Mouse (Mus musculus) T-helper 17 cell (primary cell): ENCODE data around the gene Spag8.

Experiments used
- in situ Hi-C, 2 experiments: fragments of 300-600 bp; cut with MboI, MseI; formaldehyde crosslinking; loops; 1 replicate in 1 of 2; 2 replicates in 1 of 2; pipeline ENCODE4 v1.15.1; 2025; ENCODE audit warnings: high pct_unique_total_duplicates in 2 of 2

Gene Spag8

DNA sequence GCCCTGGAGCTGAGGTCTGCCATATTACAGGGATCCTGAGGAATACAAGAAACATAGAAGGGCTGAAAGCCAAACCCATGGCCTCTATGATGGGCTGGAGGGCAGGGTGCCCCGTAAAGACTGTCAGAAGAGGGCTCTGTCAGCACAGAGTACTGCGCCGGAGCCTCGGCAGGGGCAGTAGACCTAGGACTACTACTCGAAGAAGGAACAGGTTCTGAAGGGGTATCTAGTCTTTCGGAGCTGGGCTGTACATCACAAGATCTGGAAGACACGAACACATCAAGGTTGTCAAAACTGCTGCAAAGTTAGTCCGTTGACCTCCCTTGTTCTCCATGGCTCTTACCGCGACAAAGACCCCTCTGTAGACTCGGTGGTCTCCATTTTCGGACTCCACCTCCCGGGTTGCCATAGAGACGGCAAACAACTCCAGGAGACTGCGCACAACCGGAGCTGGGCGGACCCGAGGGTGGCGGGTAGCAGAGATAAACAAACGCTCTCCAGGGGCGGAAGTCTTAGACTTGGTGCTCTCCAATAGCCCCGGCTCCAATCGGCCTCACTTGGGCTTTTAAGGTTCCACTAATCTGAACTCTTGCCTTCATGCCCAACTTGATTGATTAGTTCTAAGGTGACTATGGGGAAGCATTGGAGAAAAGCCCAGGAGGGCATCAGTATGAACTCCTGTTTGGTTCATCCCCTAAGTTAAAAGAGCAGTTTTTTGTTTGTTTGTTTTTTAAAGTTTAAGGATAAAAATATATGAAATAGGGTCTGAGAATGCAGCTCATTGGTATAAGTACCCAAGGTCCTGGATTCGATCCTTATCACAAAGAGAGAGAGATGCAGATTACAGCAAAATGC, at the start of gene Spag8:
Spag8 (minus strand) TSS at position 434 of the 855 bp plus-strand sequence.
- in situ Hi-C loops = loop anchor here in 1 of 2 experiments (5.0 kb wide), 1 partner anchor 76 kb away; the partner anchor contains the start of genes Gba2 and Rgp1

DNA sequence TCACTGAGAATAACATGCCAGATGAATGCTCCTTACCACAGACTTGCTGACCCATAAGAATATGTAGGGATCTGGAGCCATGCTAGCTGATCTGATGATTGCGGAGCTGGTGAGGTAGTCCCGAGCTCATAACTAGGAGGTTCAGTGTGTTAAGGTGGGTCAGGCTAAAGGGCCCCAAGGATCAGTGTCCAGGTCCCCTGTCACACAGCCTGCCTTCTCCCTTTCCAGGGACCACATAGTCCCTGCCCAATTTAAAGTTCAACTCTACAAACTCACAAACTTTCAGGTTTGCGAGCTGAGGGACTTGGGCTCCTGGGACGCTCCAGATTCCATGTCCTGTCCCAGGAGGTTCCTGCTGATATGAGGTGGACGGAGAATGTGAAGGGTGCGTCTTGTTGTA, 47.3 kb upstream of the Spag8 start, which contains the start of gene Olfr70:
Olfr70 (minus strand) TSS at position 101 of the 400 bp plus-strand sequence.
- in situ Hi-C loops = no loop called here

DNA sequence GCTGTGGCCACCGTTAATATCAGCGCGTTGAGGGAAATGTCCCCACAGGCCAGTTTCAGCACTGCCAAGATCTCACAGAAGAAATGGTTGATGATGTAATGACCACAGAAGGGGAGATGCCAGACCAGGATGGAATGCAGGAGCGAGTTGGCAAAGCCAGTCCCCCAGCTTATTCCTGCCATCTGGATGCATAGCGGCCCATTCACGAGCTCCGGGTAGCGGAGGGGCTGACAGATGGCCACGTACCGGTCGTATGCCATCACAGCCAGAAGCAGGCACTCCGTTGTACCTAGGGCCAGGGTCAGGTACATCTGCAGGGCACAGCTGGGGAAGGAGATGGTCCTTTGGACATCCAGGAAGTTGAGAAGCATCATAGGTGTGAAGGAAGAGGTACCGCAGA, 43.2 kb upstream of the Spag8 start:
- in situ Hi-C loops = no loop called here

DNA sequence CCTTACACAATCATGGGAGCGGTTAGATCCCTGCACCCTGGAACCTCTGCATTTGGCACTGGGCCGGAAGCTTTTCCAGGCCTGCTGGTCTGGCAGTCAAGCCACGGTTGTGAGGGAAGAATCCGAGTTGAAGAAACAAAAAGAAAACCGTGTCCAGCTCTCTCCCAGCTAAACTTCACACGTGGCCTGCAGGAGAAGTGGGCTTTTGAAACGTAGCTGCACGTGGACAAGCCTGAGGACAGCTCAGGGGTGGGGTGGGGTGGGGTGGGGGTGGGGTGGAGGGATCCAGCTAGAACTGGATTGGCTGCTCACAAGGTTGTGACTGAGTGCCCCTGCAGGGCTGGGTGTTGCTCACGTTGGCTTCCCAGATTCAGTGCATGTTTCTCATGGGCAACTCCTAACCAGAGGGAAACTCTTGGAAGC, 41.9 kb upstream of the Spag8 start:
- in situ Hi-C loops = no loop called here

DNA sequence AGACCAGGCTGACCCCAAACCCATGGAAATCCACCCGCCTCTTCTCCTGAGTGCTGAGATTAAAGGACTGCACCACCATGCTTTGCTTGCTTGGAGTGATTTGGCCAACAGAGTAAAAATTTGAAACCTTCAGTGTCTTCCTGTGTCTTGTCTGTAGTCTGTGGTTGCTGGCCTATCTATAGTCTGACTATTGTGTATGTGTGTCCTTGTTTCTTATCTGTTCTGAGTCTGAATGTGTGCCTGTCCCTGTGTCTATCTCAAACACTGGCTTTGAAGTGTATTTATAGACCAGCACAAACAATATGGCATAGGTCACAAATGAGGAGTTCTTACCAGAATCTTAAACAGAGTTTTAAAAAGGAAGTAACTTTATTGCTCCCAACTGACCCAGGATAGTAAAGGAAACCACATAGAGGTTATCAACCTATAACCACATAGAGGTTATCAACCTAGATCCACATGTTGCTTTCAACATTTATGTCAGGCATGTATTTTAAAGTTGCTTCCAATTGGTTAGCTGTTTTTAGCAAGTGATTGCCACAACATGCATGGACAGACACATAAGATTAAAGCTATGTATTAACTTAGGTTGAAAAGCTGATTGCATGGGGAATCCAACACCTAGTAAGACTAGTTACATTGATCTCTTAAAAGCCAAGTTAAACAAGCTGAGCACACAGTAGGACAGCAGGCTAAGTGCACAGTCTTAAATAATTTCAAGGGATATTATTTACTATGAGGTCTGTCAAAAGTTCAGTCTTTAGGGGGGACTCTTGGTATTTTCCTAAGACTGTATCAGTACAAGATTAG, 41.2 kb upstream of the Spag8 start:
- in situ Hi-C loops = loop anchor here in 1 of 2 experiments (5.0 kb wide), 1 partner anchor 88 kb away; no protein-coding TSS in a partner anchor

DNA sequence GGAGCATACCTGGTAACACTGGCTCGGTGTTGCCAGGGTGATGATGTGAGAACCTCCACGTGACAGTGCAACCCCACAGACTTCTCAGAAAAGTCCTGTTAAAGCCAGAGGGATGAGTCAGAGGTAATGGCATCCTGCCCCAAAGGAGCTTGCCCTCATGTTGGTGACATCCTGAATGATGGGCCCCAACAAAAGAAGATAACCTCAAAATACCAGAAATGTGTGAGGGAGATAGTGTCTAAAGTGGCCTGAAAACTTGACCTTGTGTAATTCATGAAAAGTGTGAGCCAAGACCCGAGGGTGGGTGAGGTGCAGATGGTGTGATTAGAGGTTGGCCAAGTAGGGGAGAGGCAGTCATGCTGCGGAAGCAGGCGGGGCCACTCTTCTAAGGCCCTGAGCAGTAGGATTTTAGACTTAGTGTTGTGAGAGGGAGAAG, 40.4 kb upstream of the Spag8 start:
- in situ Hi-C loops = loop anchor here in 1 of 2 experiments (5.0 kb wide), 1 partner anchor 88 kb away; no protein-coding TSS in a partner anchor

DNA sequence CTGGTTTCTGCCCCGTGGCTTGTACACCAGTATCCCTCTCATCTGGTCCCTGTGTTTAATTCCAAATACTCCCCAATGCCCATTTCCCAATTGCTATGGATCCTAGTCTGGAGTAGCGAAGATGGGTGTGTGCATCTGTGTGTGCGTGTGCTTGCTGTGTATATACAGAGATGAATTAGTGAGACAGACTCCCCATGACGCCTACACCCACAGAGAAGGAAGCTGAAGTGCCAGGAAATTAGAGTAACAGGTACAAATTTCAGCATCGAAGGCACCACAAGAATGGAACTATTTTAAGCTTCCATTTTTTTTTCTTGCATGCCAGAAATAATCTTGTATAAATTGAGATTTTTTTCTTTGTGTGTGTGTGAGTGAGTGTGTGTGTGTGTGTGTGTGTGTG, 37.6 kb upstream of the Spag8 start:
- in situ Hi-C loops = loop anchor here in 1 of 2 experiments (5.0 kb wide), 1 partner anchor 91 kb away; no protein-coding TSS in a partner anchor

DNA sequence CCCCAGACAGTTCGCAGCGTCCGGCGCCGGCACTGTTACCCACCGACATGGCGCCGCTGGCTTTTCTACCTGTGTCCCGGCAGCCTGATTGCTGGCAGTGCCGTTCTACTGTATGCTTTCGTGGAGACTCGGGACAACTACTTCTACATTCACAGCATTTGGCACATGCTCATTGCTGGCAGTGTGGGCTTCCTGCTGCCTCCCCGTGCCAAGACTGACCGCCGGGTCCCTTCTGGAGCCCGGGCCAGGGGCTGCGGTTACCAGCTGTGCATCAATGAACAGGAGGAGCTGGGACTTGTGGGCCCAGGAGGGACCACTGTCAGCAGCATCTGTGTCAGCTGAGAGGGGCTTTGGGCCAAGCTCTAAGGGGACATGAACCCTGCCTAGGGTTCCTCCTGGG, 36.6 kb upstream of the Spag8 start:
- in situ Hi-C loops = loop anchor here in 1 of 2 experiments (5.0 kb wide), 1 partner anchor 92 kb away; no protein-coding TSS in a partner anchor

DNA sequence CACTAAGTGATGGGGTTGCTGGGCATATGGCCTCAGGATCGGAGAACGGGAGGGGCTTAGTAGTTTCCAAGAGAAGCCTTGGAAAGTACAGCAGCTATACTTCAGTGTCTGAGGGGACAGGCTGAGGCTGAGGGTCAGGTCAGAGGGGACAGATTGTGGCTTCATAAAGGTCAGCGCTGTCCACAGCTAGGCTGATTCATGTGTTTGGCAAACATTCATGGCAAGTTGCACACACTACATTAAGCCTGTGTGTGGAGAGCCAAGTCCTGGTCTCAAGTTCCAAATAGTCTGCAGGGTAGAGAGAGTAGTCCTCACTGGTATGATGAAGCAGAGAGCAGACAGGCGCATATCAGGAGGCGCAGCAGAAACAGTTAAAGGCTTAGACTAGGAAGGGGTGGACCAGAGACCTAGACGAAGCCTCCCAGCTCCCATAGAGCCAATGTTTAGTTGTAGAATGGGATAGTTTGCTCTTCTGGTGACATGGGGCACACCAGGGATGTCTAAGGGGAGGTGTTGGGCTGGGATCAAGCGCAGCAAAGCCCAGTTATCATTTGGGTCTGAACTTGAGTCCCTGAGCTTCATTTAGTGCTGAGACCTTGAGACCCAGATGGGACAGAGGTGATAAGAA, 26.1 kb upstream of the Spag8 start:
- in situ Hi-C loops = no loop called here

DNA sequence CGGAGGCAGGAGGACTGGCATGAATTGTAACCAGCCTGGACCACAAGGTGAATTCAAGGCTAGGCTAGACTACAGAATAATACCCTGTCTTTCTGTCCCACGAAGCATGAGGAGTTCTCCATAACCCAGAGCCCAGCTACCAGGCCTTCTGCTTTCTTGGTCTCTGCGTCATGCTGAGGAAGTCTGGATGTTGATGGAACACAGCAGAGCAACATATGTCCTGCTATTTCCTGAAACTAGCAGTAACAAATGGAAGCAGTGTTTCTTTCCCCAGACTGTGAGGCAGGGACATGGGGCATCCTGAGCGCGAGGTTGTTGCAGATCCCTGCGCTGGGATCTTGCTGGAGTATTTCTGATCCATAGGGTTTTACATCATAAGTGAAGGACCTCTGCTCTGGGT, 25.1 kb upstream of the Spag8 start:
- in situ Hi-C loops = no loop called here

DNA sequence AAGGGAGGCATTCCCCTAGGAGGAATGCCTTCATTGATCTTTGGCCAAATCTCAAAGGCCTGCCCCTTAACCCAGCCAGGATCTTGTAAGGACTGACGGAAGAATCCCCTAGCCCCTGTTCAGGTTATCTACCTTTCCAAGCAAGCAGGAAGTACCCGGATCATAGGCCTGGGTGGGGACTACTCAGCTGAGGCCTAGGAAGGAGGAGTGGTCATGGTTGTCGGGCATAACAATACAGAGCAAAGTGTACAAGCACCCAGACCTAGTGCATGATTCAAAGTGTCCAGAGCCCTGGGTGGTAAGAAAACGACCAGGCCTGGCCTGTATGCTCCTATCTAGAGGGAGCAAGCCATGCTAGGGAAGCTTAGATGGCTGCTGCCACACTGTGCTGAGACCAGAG, 22.2 kb upstream of the Spag8 start:
- in situ Hi-C loops = no loop called here

DNA sequence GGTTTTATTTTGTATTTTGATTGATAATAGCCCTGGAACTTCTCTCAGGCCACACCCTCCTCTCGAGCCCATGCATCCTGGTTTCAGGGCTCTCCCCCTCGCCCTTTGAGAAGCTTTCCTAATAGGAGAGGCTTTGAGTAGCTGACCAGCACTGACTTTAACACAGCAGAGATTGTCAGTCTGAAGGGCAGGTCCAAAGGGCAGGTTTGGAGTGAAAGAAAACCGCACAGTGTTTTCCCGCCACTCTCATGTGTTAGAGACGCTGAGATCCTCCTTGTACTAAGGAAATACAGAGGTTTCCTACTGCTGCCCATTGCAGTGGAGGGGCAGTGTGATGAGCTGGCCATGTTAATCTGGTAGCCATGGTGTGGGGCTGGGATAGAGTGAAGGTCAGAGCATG, 21.6 kb upstream of the Spag8 start:
- in situ Hi-C loops = no loop called here

DNA sequence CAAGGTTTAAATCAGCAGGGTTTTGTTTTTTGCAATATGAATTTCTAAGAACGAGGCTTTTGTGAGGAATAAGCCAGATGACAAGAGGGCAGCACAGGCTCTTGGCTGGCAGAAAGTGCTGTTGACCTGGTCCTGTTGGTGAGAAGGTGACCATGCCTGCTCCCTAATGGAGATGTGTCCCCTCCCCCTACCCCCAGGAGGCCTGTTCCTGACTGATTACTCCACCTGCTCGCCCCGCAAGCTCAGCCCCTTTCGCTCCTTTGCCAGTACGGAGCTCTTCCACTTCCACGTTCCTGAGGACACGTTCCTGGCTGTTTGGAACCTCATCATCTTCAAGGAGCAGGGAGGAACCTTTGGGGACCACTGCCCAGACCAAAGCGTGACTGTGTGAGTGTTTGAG, 20.3 kb upstream of the Spag8 start:
- in situ Hi-C loops = no loop called here

DNA sequence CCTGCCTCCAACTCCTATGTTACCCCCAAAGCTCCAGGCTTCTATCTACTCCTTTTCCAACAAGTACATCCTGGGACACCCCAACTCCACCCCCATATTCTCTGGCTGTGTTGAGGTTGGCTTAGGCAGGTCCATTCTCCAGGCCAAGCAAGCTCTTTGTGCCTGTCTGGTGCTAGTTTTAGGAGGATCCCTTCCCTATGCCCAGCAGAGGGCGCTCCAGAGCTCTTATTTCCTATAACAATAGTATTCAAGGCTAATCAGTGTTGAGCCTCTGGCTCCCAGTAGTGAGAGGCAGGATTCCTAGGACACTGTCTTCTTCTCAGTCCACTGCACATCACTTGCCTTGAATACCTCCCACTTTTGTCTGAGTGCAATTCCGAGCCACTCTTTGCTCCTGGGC, 18.7 kb upstream of the Spag8 start:
- in situ Hi-C loops = no loop called here

DNA sequence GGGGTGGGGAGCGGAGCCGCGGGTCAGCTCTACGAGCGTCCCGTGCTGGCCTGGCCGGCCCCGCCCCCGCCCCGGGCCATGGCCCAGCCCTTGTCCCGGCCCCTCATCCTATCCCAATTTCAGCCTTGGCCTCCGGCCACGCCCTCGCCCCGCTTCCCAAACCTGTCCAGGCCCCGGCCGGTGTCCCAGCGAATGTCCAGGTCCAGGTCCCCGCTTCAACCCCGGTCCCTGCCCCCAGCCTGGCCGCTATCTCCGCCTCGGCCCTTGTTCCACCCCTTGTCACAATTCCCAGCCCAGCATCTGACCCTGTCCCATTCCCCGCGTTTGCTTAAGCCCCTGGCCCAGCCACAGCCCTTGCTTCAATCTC, 16.0 kb upstream of the Spag8 start:
- in situ Hi-C loops = no loop called here

DNA sequence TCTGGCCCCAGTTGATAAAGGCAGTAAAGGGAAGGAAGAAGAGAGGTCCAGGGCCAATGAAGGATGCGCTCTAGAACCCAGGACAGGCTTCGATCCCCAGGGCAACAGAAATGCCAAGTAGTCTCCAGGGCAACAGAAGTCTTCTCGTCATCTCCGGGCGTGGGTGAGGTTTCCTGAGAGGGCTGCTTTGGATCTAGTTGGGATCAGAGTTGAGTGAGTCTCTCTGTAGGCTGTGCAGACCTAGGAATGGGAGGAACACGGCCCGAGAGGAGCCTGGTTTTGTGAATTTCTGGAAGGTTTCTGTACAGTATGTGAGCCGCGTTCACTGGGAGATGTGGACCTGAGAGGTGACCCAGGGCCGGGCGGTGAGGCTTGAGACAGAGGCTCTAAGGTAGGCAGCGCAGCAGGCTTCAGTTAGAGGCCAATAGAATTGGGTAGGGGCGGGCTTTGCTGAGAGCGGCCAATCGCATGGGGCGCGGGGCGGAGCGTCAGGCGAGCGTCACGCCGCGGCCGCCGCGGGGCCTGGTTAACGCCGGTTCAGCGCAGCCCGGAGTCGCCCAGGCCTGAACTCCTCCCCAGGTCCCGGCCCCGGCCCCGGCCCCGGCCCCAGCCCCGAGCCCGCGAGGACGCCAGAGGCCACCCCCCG, 15.5 kb upstream of the Spag8 start, which contains the start of the genes Tmem8b and Fam221b:
Tmem8b (plus strand) TSS at position 190 of the 646 bp plus-strand sequence.
Fam221b (minus strand) TSS at position 364 of the 646 bp plus-strand sequence.
- in situ Hi-C loops = no loop called here

DNA sequence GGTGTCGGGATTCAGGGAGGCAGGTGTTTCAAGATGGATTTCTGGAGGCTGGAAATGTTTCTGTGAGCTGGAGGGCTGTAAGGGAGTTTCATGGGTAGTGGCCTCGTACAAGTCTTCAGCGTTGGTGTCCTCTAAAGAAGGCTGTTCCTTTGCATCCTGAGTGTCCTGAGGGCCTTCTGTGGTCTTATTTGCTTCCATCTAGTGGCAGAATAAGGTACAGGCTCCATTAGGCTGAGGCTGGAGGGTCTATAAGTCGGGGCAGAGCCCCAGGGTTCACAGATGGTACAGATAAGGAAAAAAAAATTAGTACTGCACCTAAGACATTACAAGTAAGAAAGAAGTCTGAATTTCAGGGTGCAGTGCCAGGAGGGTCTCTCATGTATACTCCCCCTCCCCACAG, 13.0 kb upstream of the Spag8 start:
- in situ Hi-C loops = no loop called here

DNA sequence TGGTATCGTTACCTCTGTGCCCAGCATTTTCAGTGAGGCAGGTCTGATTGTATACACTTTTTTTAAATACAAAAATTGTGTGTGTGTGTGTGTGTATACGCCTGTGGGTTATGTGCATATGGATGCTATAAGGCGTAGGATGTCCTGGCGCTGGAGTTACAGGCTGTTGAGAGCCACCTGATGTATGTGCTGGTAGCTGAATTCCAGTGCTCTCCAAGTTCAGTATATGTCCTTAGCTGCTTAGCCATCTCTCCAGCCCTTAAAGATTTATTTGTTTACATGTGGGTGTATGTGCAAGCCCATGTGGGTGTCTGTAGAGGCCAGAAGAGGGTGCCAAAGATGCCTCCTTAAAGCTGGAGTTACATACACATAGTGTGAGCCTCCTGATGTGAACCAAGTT, 3.8 kb upstream of the Spag8 start:
- in situ Hi-C loops = no loop called here

DNA sequence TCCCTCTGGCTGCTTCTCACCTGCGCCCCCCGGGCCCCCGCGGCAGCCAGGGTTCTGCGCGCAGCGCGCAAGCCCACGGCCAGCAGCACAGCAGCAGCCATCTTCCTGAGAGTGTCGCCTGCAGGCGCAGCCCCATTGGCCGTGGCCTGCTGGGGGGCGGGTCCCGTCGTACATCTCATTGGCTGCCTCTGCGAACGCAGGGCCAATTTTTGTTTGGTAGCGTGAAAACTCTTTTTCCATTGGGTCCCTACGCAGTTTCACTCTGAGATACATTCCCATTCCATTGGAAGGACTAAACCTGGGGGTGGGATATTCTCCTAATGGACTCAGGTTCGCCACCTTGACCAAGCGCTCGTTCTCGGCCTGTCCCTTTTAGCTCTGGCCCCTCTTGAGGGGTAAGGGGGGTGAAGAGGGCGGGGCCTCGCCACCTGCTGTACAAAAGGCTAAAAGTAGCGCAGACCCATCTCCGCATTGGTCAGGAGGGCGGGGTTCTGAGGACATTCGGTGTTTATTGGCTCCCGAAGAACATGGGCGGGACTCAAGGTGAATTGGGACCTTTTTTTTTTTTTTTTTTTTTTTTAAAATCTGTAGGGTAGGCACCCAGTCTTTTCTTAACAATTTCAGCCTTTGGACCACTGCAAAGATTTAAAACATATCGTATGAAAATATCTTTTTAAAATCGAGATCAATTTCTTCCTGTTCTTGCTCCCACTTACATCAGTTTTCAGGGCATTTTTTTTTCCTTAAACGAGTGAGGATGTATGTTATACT, 3.1 kb upstream of the Spag8 start, which contains the start of gene Hint2:
Hint2 (minus strand) TSS at position 128 of the 771 bp plus-strand sequence.
- in situ Hi-C loops = no loop called here

DNA sequence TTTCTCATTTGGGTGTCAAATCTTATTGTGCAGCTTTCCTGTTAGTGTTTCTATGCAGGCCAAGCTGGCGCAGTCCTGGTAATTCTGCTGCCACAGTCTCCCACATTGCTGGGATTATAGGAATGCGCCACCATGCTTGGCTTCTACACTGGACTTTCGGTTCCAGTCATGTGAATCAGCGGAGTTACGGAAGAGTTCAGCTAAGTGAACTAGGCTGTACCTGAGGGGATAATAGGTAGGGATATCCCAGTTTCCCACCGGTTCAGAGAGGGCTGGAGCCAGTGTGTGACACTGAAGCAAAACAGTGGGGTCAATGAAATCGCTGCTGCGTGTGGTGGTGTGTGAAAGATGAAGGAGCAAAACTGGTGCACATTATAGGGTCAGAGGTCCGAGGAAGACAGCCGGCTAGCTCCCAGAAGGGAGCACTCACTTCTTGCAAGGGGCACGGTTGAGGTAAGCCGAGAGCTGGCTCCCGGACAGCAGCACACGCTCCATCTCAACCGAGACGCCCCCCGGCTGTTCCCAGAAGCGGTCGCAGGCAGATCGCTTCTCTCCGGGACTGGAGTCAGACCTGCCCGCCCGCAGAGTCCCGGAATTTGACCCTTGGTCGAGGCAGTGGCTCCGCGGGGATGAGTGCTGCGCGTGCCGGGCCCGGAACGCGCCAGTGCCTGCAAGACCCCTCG, 2.4 kb upstream of the Spag8 start:
- in situ Hi-C loops = no loop called here
